Mouse (Mus musculus): ENCODE results near the gene Ldb3. TPM values are rescaled to one million over a fixed set of nuclear protein-coding genes. Genes with fewer than 3 reads are reported as not detected.
A peak's percentile ranks its signal among the peaks of the same experiment; 100 is the strongest.

Gene Ldb3
- polyA plus RNA-seq, 1 experiment: 2.7 TPM

GRCm38 (mm10) chr14:34548391-34549001, 40.0 kb downstream of the Ldb3 start:
- no peaks in the 10 kb centered on the region; the same call in 1 of the 2 replicates for H3K4me1 ChIP-seq (ENCODE audit: control insufficient read depth, insufficient read depth, low read length)
- TF ChIP-seq CTCF (IDR thresholded peaks at IDR 0.05; ENCODE audit: borderline replicate concordance, insufficient read depth, low read length): no peak
- TF ChIP-seq POLR2A (IDR thresholded peaks at IDR 0.05; ENCODE audit: low read depth, low read length): peak; percentile 64
- peak overlapping the region; percentile 80 for H3K27ac ChIP-seq (ENCODE audit: insufficient read depth, low read length)
- peak overlapping the region; percentile 47 for H3K4me3 ChIP-seq (ENCODE audit: insufficient read depth, low read length)

GRCm38 (mm10) chr14:34544545-34544944, 43.9 kb downstream of the Ldb3 start:
- Histone ChIP-seq H3K4me1 (ENCODE audit: control insufficient read depth, insufficient read depth, low read length) (no peaks in the 10 kb centered on the region; the same call in 1 of the 2 replicates), H3K4me3 (ENCODE audit: insufficient read depth, low read length) (no peak overlapping the region), H3K27ac (ENCODE audit: insufficient read depth, low read length) (no peak overlapping the region)
- TF ChIP-seq CTCF (IDR thresholded peaks at IDR 0.05; ENCODE audit: borderline replicate concordance, insufficient read depth, low read length) (no peak), POLR2A (IDR thresholded peaks at IDR 0.05; ENCODE audit: low read depth, low read length) (no peak)

- TF ChIP-seq CTCF (IDR thresholded peaks at IDR 0.05; ENCODE audit: borderline replicate concordance, insufficient read depth, low read length) (no peak), POLR2A (IDR thresholded peaks at IDR 0.05; ENCODE audit: low read depth, low read length) (no peak)
- Histone ChIP-seq H3K4me3 (ENCODE audit: insufficient read depth, low read length) (no peak overlapping the region), H3K4me1 (ENCODE audit: control insufficient read depth, insufficient read depth, low read length) (no peaks in the 10 kb centered on the region; the same call in 1 of the 2 replicates), H3K27ac (ENCODE audit: insufficient read depth, low read length) (no peak overlapping the region)
These were observed 44.5 kb downstream of the Ldb3 start for GRCm38 (mm10) chr14:34544001-34544400.

GRCm38 (mm10) chr14:34543596-34543995, 44.9 kb downstream of the Ldb3 start:
- no peak overlapping the region for H3K4me3 ChIP-seq (ENCODE audit: insufficient read depth, low read length)
- TF ChIP-seq POLR2A (IDR thresholded peaks at IDR 0.05; ENCODE audit: low read depth, low read length) (no peak), CTCF (IDR thresholded peaks at IDR 0.05; ENCODE audit: borderline replicate concordance, insufficient read depth, low read length) (no peak)
- H3K4me1 ChIP-seq (ENCODE audit: control insufficient read depth, insufficient read depth, low read length): no peaks in the 10 kb centered on the region; the same call in 1 of the 2 replicates
- H3K27ac ChIP-seq (ENCODE audit: insufficient read depth, low read length): no peak overlapping the region

- no peak overlapping the region for H3K4me3 ChIP-seq (ENCODE audit: insufficient read depth, low read length)
- TF ChIP-seq POLR2A (IDR thresholded peaks at IDR 0.05; ENCODE audit: low read depth, low read length) (no peak), CTCF (IDR thresholded peaks at IDR 0.05; ENCODE audit: borderline replicate concordance, insufficient read depth, low read length) (no peak)
These were observed 46.6 kb downstream of the Ldb3 start for GRCm38 (mm10) chr14:34541896-34542295.

GRCm38 (mm10) chr14:34540685-34541162, 47.8 kb downstream of the Ldb3 start:
- H3K27ac ChIP-seq (ENCODE audit: insufficient read depth, low read length): no peak overlapping the region
- H3K4me3 ChIP-seq (ENCODE audit: insufficient read depth, low read length): no peak overlapping the region
- H3K4me1 ChIP-seq (ENCODE audit: control insufficient read depth, insufficient read depth, low read length): no peaks in the 10 kb centered on the region; the same call in 1 of the 2 replicates
- TF ChIP-seq CTCF (IDR thresholded peaks at IDR 0.05; ENCODE audit: borderline replicate concordance, insufficient read depth, low read length) (no peak), POLR2A (IDR thresholded peaks at IDR 0.05; ENCODE audit: low read depth, low read length) (no peak)

More at GRCm38 (mm10) chr14:34541896-34542295, 46.6 kb downstream of the Ldb3 start:
- no peak overlapping the region for H3K27ac ChIP-seq (ENCODE audit: insufficient read depth, low read length)
- H3K4me1 ChIP-seq (ENCODE audit: control insufficient read depth, insufficient read depth, low read length): no peaks in the 10 kb centered on the region; the same call in 1 of the 2 replicates

GRCm38 (mm10) chr14:34535883-34536282, 52.6 kb downstream of the Ldb3 start:
- Histone ChIP-seq H3K27ac (ENCODE audit: insufficient read depth, low read length) (no peak overlapping the region), H3K4me1 (ENCODE audit: control insufficient read depth, insufficient read depth, low read length) (peaks cover 6% of the 10 kb centered on the region; the same call in 1 of the 2 replicates), H3K4me3 (ENCODE audit: insufficient read depth, low read length) (no peak overlapping the region)
- TF ChIP-seq CTCF (IDR thresholded peaks at IDR 0.05; ENCODE audit: borderline replicate concordance, insufficient read depth, low read length): no peak
- no peak for TF ChIP-seq POLR2A (IDR thresholded peaks at IDR 0.05; ENCODE audit: low read depth, low read length)

- no peak overlapping the region for H3K27ac ChIP-seq (ENCODE audit: insufficient read depth, low read length)
- TF ChIP-seq CTCF (IDR thresholded peaks at IDR 0.05; ENCODE audit: borderline replicate concordance, insufficient read depth, low read length): no peak
- no peak for TF ChIP-seq POLR2A (IDR thresholded peaks at IDR 0.05; ENCODE audit: low read depth, low read length)
- no peak overlapping the region for H3K4me3 ChIP-seq (ENCODE audit: insufficient read depth, low read length)
- peaks cover 6% of the 10 kb centered on the region; the same call in 1 of the 2 replicates for H3K4me1 ChIP-seq (ENCODE audit: control insufficient read depth, insufficient read depth, low read length)
These were observed 54.9 kb downstream of the Ldb3 start for GRCm38 (mm10) chr14:34533537-34533936.

- Histone ChIP-seq H3K27ac (ENCODE audit: insufficient read depth, low read length) (peak overlapping the region; percentile 84), H3K4me3 (ENCODE audit: insufficient read depth, low read length) (no peak overlapping the region), H3K4me1 (ENCODE audit: control insufficient read depth, insufficient read depth, low read length) (peaks cover 6% of the 10 kb centered on the region; the same call in 1 of the 2 replicates)
- no peak for TF ChIP-seq CTCF (IDR thresholded peaks at IDR 0.05; ENCODE audit: borderline replicate concordance, insufficient read depth, low read length)
- TF ChIP-seq POLR2A (IDR thresholded peaks at IDR 0.05; ENCODE audit: low read depth, low read length): no peak
These were observed 55.9 kb downstream of the Ldb3 start for GRCm38 (mm10) chr14:34532536-34532935.

GRCm38 (mm10) chr14:34528804-34529203, 59.7 kb downstream of the Ldb3 start:
- Histone ChIP-seq H3K4me1 (ENCODE audit: control insufficient read depth, insufficient read depth, low read length) (peaks cover 6% of the 10 kb centered on the region; the same call in 1 of the 2 replicates), H3K27ac (ENCODE audit: insufficient read depth, low read length) (no peak overlapping the region), H3K4me3 (ENCODE audit: insufficient read depth, low read length) (no peak overlapping the region)
- TF ChIP-seq CTCF (IDR thresholded peaks at IDR 0.05; ENCODE audit: borderline replicate concordance, insufficient read depth, low read length) (no peak), POLR2A (IDR thresholded peaks at IDR 0.05; ENCODE audit: low read depth, low read length) (no peak)

Data from embryonic fibroblast, embryonic 13.5 days (primary cell).